ENCODE assay signal across 9 mouse cellular contexts in genomic region chr11:67772577-67772976, GRCm38 (mm10). TPM values are rescaled to one million over a fixed set of nuclear protein-coding genes. Genes with fewer than 3 reads are reported as not detected.
DNase-seq lines count a peak whose midpoint lies in the region; ATAC-seq lines count a peak whose summit lies in the region.
"Had no signal": no experiment of that assay in that cellular context is flagged by ENCODE, and none has a peak within 500 bp of the region (broad histone marks: within the 10 kb centered on the region; RNA-seq: fewer than 3 reads in every experiment).

No protein-coding gene starts in this region.

- peak; percentile 64 for DNase-seq in forebrain, embryonic 11.5 days (ENCODE audit: low spot score)
- DNase-seq in thymus, postnatal 4 days = peak; percentile 19
- no peak for DNase-seq in thymus, postnatal 0 days (ENCODE audit: low spot score)
- DNase-seq in embryonic facial prominence, embryonic 11.5 days (ENCODE audit: low spot score) = peak; percentile 73
- peak; percentile 18 for DNase-seq in large intestine, adult 2 months (ENCODE audit: low read depth, low spot score)
- peak; percentile 46 for DNase-seq in lung, postnatal 36 days

- H3K27me3 ChIP-seq in forebrain, embryonic 11.5 days (ENCODE audit: control insufficient read depth, insufficient read depth, low read length) = no peaks in the 10 kb centered on the region
- no peaks in the 10 kb centered on the region for H3K27me3 ChIP-seq in forebrain, embryonic 16.5 days (replicated peaks; ENCODE audit: control insufficient read depth, insufficient read depth, low read length)
- no peaks in the 10 kb centered on the region for H3K27me3 ChIP-seq in embryonic facial prominence, embryonic 11.5 days (ENCODE audit: control insufficient read depth, insufficient read depth, low read length)

- no peak overlapping the region for H3K9ac ChIP-seq in forebrain, embryonic 11.5 days (ENCODE audit: low read length)
- H3K9ac ChIP-seq in forebrain, embryonic 16.5 days (replicated peaks; ENCODE audit: low read depth, low read length) = no peak overlapping the region
- H3K9ac ChIP-seq in embryonic facial prominence, embryonic 11.5 days (replicated peaks; ENCODE audit: low read length) = no peak overlapping the region

- 37% methylated on average over 8 of the region's 8 CpGs for WGBS in forebrain, embryonic 11.5 days
- WGBS in forebrain, embryonic 16.5 days = 20% methylated on average over 8 of the region's 8 CpGs
- WGBS in embryonic facial prominence, embryonic 11.5 days = 22% methylated on average over 8 of the region's 8 CpGs
- 17% methylated on average over 8 of the region's 8 CpGs for WGBS in large intestine, adult 2 months

- no peak for ATAC-seq in forebrain, embryonic 11.5 days (replicated peaks; ENCODE audit: low FRiP score)
- no peak; the same call in 1 of the 2 replicates for ATAC-seq in forebrain, embryonic 16.5 days
- no peak for ATAC-seq in embryonic facial prominence, embryonic 11.5 days (replicated peaks; ENCODE audit: insufficient number of reproducible peaks, low FRiP score, low TSS enrichment, low read depth)
- ATAC-seq in inflammation-experienced regulatory T-cells, adult 6 months = no peak

- H3K27ac ChIP-seq in forebrain, embryonic 11.5 days (ENCODE audit: low read depth, low read length) = no peak overlapping the region
- H3K27ac ChIP-seq in forebrain, embryonic 16.5 days (ENCODE audit: low read length) = no peak overlapping the region
- no peak overlapping the region for H3K27ac ChIP-seq in embryonic facial prominence, embryonic 11.5 days (replicated peaks; ENCODE audit: low read depth, low read length)

- H3K36me3 ChIP-seq in forebrain, embryonic 11.5 days (ENCODE audit: control insufficient read depth, insufficient read depth, low read length) = no peaks in the 10 kb centered on the region
- H3K36me3 ChIP-seq in forebrain, embryonic 16.5 days (ENCODE audit: control insufficient read depth, insufficient read depth) = no peaks in the 10 kb centered on the region
- H3K36me3 ChIP-seq in embryonic facial prominence, embryonic 11.5 days (replicated peaks; ENCODE audit: control insufficient read depth, insufficient read depth, low read depth, low read length) = no peaks in the 10 kb centered on the region

- H3K4me1 ChIP-seq in forebrain, embryonic 11.5 days (replicated peaks; ENCODE audit: control insufficient read depth, insufficient read depth, low read length) = no peaks in the 10 kb centered on the region
- H3K4me1 ChIP-seq in forebrain, embryonic 16.5 days (replicated peaks; ENCODE audit: control insufficient read depth, insufficient read depth, low read length) = peaks cover 3% of the 10 kb centered on the region
- no peaks in the 10 kb centered on the region for H3K4me1 ChIP-seq in embryonic facial prominence, embryonic 11.5 days (ENCODE audit: control insufficient read depth, insufficient read depth, low read length)

- H3K4me3 ChIP-seq in forebrain, embryonic 11.5 days (ENCODE audit: low read depth, low read length) = no peak overlapping the region
- H3K4me3 ChIP-seq in forebrain, embryonic 16.5 days (replicated peaks; ENCODE audit: low read length) = no peak overlapping the region
- no peak overlapping the region for H3K4me3 ChIP-seq in embryonic facial prominence, embryonic 11.5 days (ENCODE audit: low read depth, low read length)

- H3K4me2 ChIP-seq in forebrain, embryonic 11.5 days (ENCODE audit: low read depth, low read length, severe bottlenecking) = no peak overlapping the region
- H3K4me2 ChIP-seq in forebrain, embryonic 16.5 days (ENCODE audit: low read length) = no peak overlapping the region
- H3K4me2 ChIP-seq in embryonic facial prominence, embryonic 11.5 days (ENCODE audit: low read depth, low read length) = no peak overlapping the region

- no peaks in the 10 kb centered on the region for H3K9me3 ChIP-seq in forebrain, embryonic 11.5 days (ENCODE audit: control insufficient read depth, low read length)
- no peaks in the 10 kb centered on the region for H3K9me3 ChIP-seq in forebrain, embryonic 16.5 days (ENCODE audit: control insufficient read depth, low read length)
- H3K9me3 ChIP-seq in embryonic facial prominence, embryonic 11.5 days (replicated peaks; ENCODE audit: control insufficient read depth, low read length) = no peaks in the 10 kb centered on the region

RNA-seq across cellular contexts. Expression of gene Glp2r, which starts 1.6 kb away (rescaled TPM):
- 0.05 TPM in 1 of 2 replicates, not detected in the other for polyA plus RNA-seq in forebrain, embryonic 11.5 days (2014; fragmentation: Nextera tagmentation; extraction: Ambion mirVana)
- polyA plus RNA-seq in forebrain, embryonic 16.5 days (2015; fragmentation: Nextera tagmentation; extraction: Ambion mirVana) = 0.05 TPM in 1 of 2 replicates, not detected in the other
- 0.03 TPM in 1 of 2 replicates, not detected in the other for polyA plus RNA-seq in thymus, postnatal 0 days (2015; fragmentation: Nextera tagmentation; extraction: Ambion mirVana)
- polyA plus RNA-seq in embryonic facial prominence, embryonic 11.5 days (2014; fragmentation: Nextera tagmentation; extraction: Ambion mirVana) = 0.18 TPM in 1 of 2 replicates, not detected in the other
- 1.3 and 3.0 TPM in 2 replicates for polyA plus RNA-seq in large intestine, adult 2 months (2012; rRNA removed)
- polyA plus RNA-seq in inflammation-experienced regulatory T-cells, adult 6 months (2017; shearing (Covaris generic)) = not detected

RNA-seq across cellular contexts. Expression of gene Gsg1l2, which starts 1.8 kb away (rescaled TPM):
- polyA plus RNA-seq in forebrain, embryonic 11.5 days (2014; fragmentation: Nextera tagmentation; extraction: Ambion mirVana) = not detected in 2 replicates
- not detected in 2 replicates for polyA plus RNA-seq in forebrain, embryonic 16.5 days (2015; fragmentation: Nextera tagmentation; extraction: Ambion mirVana)
- not detected in 2 replicates for polyA plus RNA-seq in thymus, postnatal 0 days (2015; fragmentation: Nextera tagmentation; extraction: Ambion mirVana)
- not detected in 2 replicates for polyA plus RNA-seq in embryonic facial prominence, embryonic 11.5 days (2014; fragmentation: Nextera tagmentation; extraction: Ambion mirVana)
- polyA plus RNA-seq in large intestine, adult 2 months (2012; rRNA removed) = 0.19 and 0.20 TPM in 2 replicates
- polyA plus RNA-seq in inflammation-experienced regulatory T-cells, adult 6 months (2017; shearing (Covaris generic)) = not detected
- polyA plus RNA-seq: stomach, embryonic 14.5 days had no signal

RNA-seq across cellular contexts. Expression of gene Dhrs7c, which starts 25.4 kb away (rescaled TPM):
- not detected in 2 replicates for polyA plus RNA-seq in forebrain, embryonic 11.5 days (2014; fragmentation: Nextera tagmentation; extraction: Ambion mirVana)
- not detected in 2 replicates for polyA plus RNA-seq in forebrain, embryonic 16.5 days (2015; fragmentation: Nextera tagmentation; extraction: Ambion mirVana)
- polyA plus RNA-seq in thymus, postnatal 0 days (2015; fragmentation: Nextera tagmentation; extraction: Ambion mirVana) = 0.34 and 0.57 TPM in 2 replicates
- polyA plus RNA-seq in embryonic facial prominence, embryonic 11.5 days (2014; fragmentation: Nextera tagmentation; extraction: Ambion mirVana) = not detected in 2 replicates
- 0.07 TPM in 1 of 2 replicates, not detected in the other for polyA plus RNA-seq in large intestine, adult 2 months (2012; rRNA removed)
- polyA plus RNA-seq in inflammation-experienced regulatory T-cells, adult 6 months (2017; shearing (Covaris generic)) = not detected
- polyA plus RNA-seq: stomach, embryonic 14.5 days had no signal
